Mouse (Mus musculus) myocyte (in vitro differentiated cells): ENCODE data around the gene Tmem210. TPM values are rescaled to one million over a fixed set of nuclear protein-coding genes. Genes with fewer than 3 reads are reported as not detected.
A peak's percentile ranks its signal among the peaks of the same experiment; 100 is the strongest.

Experiments used
- H3K27me3 ChIP-seq: one replicate; pipeline ENCODE4 v1.6.1; 2011; ENCODE audit not compliant: control insufficient read depth, insufficient read depth, insufficient read length
- H3K36me3 ChIP-seq: one replicate; pipeline ENCODE4 v1.6.1; 2011; ENCODE audit not compliant: control insufficient read depth, insufficient read depth
- H3K4me2 ChIP-seq: one replicate; pipeline ENCODE4 v1.6.1; 2011; ENCODE audit warnings: low read depth, control low read depth
- H3K4me3 ChIP-seq: one replicate; pipeline ENCODE4 v1.5.1; 2011; ENCODE audit warnings: mild to moderate bottlenecking, control low read depth, moderate library complexity
- H3K79me2 ChIP-seq: one replicate; pipeline ENCODE4 v1.6.1; 2011; ENCODE audit not compliant: control insufficient read depth, insufficient read depth
- H3ac ChIP-seq: one replicate; pipeline ENCODE4 v1.6.1; 2011; ENCODE audit not compliant: control insufficient read depth, insufficient read length
- CEBPB ChIP-seq: IDR thresholded peaks from 2 replicates; pipeline ENCODE4 v1.6.1; 2011; ENCODE audit warnings: mild to moderate bottlenecking, moderate library complexity; ENCODE audit not compliant: poor library complexity, insufficient read depth, severe bottlenecking
- E2F4 ChIP-seq: IDR thresholded peaks from one replicate; pipeline ENCODE4 v1.6.1; 2011; ENCODE audit warnings: mild to moderate bottlenecking, control low read depth, moderate library complexity; ENCODE audit not compliant: insufficient read depth
- MAX ChIP-seq: IDR thresholded peaks from one replicate; pipeline ENCODE4 v1.6.1; 2011; ENCODE audit warnings: low read depth, mild to moderate bottlenecking, control low read depth
- MYOD1 ChIP-seq, 3 experiments: IDR thresholded peaks; one replicate each; pipeline ENCODE4 v1.6.1; 2011; ENCODE audit warnings: control low read depth in 2 of 3, low read depth in 2 of 3, mild to moderate bottlenecking in 2 of 3, moderate library complexity in 1 of 3; ENCODE audit not compliant: insufficient read length in 2 of 3, control insufficient read depth in 1 of 3
- MYOG ChIP-seq, 3 experiments: IDR thresholded peaks; one replicate each; pipeline ENCODE4 v1.6.1; 2011; ENCODE audit warnings: control low read depth in 2 of 3, low read depth in 2 of 3, mild to moderate bottlenecking in 2 of 3; ENCODE audit not compliant: insufficient read length in 2 of 3, control insufficient read depth in 1 of 3, insufficient read depth in 1 of 3
- POLR2A ChIP-seq: IDR thresholded peaks from one replicate; pipeline ENCODE4 v1.6.1; 2011; ENCODE audit warnings: low read depth, mild to moderate bottlenecking, control low read depth, moderate library complexity; ENCODE audit not compliant: insufficient read length
- POLR2AphosphoS2 ChIP-seq: IDR thresholded peaks from one replicate; pipeline ENCODE4 v1.6.1; 2011; ENCODE audit warnings: low read depth, control low read depth; ENCODE audit not compliant: insufficient read length
- REST ChIP-seq: IDR thresholded peaks from one replicate; pipeline ENCODE4 v1.6.1; 2011; ENCODE audit warnings: mild to moderate bottlenecking, control low read depth, moderate library complexity; ENCODE audit not compliant: insufficient read depth, insufficient read length
- SRF ChIP-seq: IDR thresholded peaks from one replicate; pipeline ENCODE4 v1.6.1; 2011; ENCODE audit warnings: low read depth; ENCODE audit not compliant: control insufficient read depth, insufficient read length
- TCF12 ChIP-seq: IDR thresholded peaks from one replicate; pipeline ENCODE4 v1.6.1; 2011; ENCODE audit warnings: mild to moderate bottlenecking, control low read depth; ENCODE audit not compliant: poor library complexity, insufficient read depth, severe bottlenecking
- TCF3 ChIP-seq: IDR thresholded peaks from one replicate; pipeline ENCODE4 v1.6.1; 2011; ENCODE audit warnings: low read depth, control low read depth; ENCODE audit not compliant: insufficient read length
- USF1 ChIP-seq: IDR thresholded peaks from one replicate; pipeline ENCODE4 v1.6.1; 2011; ENCODE audit warnings: low read depth, mild to moderate bottlenecking, control low read depth, moderate library complexity
- polyA plus RNA-seq: library from polyadenylated mRNA; unstranded; fragments of >200 nt; fragmentation: generic; extraction: Trizol; gene quantifications from one replicate; pipeline ENCODE4 v1.2.1, GENCODE M21; 2012; ENCODE audit warnings: missing spikeins

The Tmem210 gene
- polyA plus RNA-seq, 1 experiment, result 0.40 TPM

DNA sequence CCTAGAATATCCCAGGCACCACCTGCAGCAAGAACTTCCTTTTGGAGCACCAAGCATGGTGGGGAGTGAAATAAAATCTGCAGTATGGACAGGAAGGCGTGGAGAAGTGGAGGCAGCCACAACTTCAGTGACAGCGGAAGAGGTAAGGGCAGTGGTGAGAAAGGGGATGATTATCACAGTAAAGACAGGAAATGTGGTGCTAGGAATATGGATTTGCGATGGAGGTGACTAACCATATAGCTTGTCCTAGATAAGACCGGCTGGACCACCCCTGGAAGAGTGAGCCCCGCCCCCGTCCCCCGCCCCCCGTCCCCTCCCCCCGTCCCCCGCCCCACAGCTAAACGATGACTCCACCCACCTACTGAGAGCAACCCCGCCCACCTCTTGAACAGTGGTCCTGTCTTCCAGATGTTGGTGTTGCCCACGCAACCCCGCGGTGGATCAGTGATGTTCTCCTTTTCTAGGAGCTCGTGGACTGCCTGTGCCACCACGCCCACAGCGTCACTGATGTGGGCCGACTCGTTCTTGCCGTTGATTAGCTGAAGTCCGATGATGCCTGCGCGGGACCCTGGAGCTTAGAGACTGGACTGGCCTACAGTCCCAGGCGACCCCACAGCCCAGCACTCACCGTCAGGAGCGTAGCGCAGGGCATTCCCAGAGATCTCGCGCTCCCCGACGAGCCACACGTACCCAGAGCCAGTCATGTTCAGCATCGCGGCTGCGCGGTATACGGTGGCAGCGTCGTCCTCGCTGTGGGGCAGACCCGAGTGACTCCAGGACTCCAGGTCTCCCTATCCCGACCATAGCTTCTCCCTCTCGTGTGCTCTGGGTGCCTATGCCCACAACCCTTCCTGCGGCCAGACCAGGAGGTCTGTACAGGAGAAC is 17.0 kb downstream of the Tmem210 start:
- Histone ChIP-seq H3K36me3 (no peaks in the 10 kb centered on the region), H3K27me3 (peaks cover 43% of the 10 kb centered on the region), H3K79me2 (no peaks in the 10 kb centered on the region), H3K4me2 (peak overlapping the region; percentile 60), H3K4me3 (no peak overlapping the region), H3ac (no peak overlapping the region)
- TF ChIP-seq CEBPB, result no peak

DNA sequence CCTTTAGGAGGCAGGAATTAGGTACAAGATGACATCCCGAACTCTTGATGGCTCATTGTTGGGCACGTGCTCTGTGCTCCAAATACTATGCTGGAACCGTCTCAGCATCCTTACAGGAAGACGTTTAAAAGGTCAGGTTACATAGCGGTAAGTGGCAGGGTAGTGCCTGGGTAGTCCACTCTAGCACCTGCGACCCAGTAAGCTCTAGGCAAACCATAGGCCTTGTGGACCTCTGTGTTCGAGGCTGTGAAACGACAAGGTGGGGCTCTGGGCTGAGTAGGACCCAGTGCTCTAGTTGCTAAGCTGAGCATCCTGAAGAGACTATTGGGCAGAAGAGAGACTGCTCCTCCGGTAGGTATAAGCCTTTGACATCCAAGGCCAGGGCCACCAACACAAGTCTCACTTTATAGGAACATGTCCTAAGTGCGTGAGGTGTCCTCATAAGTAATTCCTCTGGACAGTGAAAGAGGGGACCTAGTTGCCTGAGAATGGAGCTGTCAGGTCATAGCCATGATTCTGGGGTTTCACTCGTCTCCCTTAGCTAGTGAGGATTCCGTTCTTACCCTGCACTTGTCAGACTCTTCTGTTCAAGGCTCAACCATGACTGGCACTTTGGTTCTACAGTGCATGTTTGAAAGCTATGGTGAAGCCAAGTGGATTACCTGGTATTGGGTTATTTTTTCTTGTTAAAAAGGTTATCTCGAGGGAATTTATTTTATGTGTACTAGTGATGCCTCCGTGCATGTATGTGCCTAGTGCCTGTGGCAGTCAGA is 17.8 kb downstream of the Tmem210 start:
- H3K79me2 ChIP-seq, result no peaks in the 10 kb centered on the region
- H3K36me3 ChIP-seq, result no peaks in the 10 kb centered on the region
- no peak overlapping the region for H3ac ChIP-seq
- no peak for TF ChIP-seq E2F4
- TF ChIP-seq MYOD1 (IDR thresholded peaks at IDR 0.05; ENCODE audit: control insufficient read depth in 1 of 3, insufficient read length in 2 of 3, low read depth in 2 of 3), result no peak
- TF ChIP-seq REST, result no peak
- TF ChIP-seq CEBPB, result no peak
- no peak for TF ChIP-seq USF1
- no peak for TF ChIP-seq TCF3
- no peak for TF ChIP-seq POLR2A
- no peak for TF ChIP-seq SRF
- no peak for TF ChIP-seq TCF12
- no peak for TF ChIP-seq MYOG (IDR thresholded peaks at IDR 0.05; ENCODE audit: control insufficient read depth in 1 of 3, insufficient read depth in 1 of 3, insufficient read length in 2 of 3, low read depth in 2 of 3)
- no peak for TF ChIP-seq POLR2AphosphoS2
- no peak for TF ChIP-seq MAX
- H3K4me2 ChIP-seq, result peak overlapping the region; percentile 60
- peaks cover 51% of the 10 kb centered on the region for H3K27me3 ChIP-seq
- no peak overlapping the region for H3K4me3 ChIP-seq

DNA sequence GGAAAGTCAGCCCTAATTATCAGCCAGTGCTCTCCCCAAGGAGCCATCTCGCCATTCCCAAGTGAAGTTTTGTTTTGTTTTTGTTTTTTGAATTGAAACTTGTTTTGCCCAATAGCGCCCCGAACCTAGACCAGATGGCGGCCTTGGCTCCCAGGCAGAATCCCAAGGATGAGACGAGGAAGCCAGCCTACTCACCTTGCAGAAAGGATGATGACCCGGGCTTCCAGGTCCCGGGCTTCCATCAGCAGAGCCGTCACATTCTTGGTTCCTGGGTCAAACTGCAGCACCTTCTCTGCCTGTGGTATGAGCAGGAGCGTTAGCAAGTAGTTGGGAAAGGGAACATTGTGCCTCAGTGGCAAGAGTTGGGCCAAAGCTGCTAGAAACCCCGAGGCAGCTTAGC is 22.2 kb downstream of the Tmem210 start:
- peaks cover 57% of the 10 kb centered on the region for H3K27me3 ChIP-seq
- H3ac ChIP-seq, result no peak overlapping the region
- H3K79me2 ChIP-seq, result no peaks in the 10 kb centered on the region
- TF ChIP-seq REST (no peak), TCF12 (no peak), USF1 (no peak), MYOG (IDR thresholded peaks at IDR 0.05; ENCODE audit: control insufficient read depth in 1 of 3, insufficient read depth in 1 of 3, insufficient read length in 2 of 3, low read depth in 2 of 3) (no peak), CEBPB (no peak), MYOD1 (IDR thresholded peaks at IDR 0.05; ENCODE audit: control insufficient read depth in 1 of 3, insufficient read length in 2 of 3, low read depth in 2 of 3) (no peak), SRF (no peak), POLR2A (no peak), POLR2AphosphoS2 (no peak), E2F4 (no peak), MAX (no peak), TCF3 (no peak)
- no peak overlapping the region for H3K4me3 ChIP-seq
- no peaks in the 10 kb centered on the region for H3K36me3 ChIP-seq
- no peak overlapping the region for H3K4me2 ChIP-seq

DNA sequence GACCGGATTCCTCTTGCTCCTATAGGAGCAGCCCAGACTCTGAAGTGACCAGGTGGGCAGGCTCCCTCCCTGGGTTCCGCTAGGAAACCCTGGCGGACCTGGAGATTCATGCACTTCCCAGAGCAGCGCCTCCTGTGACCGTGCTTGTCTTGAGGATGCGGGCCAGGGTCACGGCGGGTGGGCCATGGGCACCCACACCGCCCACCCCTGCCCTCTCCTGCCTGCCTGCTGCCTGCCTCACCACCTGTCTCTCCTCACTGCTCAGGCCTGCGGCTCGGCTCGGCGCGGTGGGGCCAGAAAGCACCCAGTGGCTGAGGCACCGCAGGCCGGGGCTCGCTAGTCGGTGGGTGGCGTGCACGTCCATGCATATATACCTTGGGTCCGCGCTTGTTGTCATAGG is 23.0 kb downstream of the Tmem210 start:
- H3K79me2 ChIP-seq, result no peaks in the 10 kb centered on the region
- peaks cover 50% of the 10 kb centered on the region for H3K27me3 ChIP-seq
- no peak overlapping the region for H3K4me3 ChIP-seq
- TF ChIP-seq MYOG (IDR thresholded peaks at IDR 0.05; ENCODE audit: control insufficient read depth in 1 of 3, insufficient read depth in 1 of 3, insufficient read length in 2 of 3, low read depth in 2 of 3), result no peak
- peak in 1 of 3 experiments; percentile 37 for TF ChIP-seq MYOD1 (IDR thresholded peaks at IDR 0.05; ENCODE audit: control insufficient read depth in 1 of 3, insufficient read length in 2 of 3, low read depth in 2 of 3)
- peak overlapping the region; percentile 12 for H3K4me2 ChIP-seq
- H3ac ChIP-seq, result no peak overlapping the region
- H3K36me3 ChIP-seq, result no peaks in the 10 kb centered on the region

GRCm38 (mm10) chr2:25311491-25311891 is 23.5 kb downstream of the Tmem210 start:
- H3K4me2 ChIP-seq, result peak overlapping the region; percentile 12
- no peak overlapping the region for H3K4me3 ChIP-seq
- H3K27me3 ChIP-seq, result peaks cover 54% of the 10 kb centered on the region
- H3ac ChIP-seq, result no peak overlapping the region
- H3K79me2 ChIP-seq, result no peaks in the 10 kb centered on the region
- no peaks in the 10 kb centered on the region for H3K36me3 ChIP-seq
- TF ChIP-seq MYOG (IDR thresholded peaks at IDR 0.05; ENCODE audit: control insufficient read depth in 1 of 3, insufficient read depth in 1 of 3, insufficient read length in 2 of 3, low read depth in 2 of 3), result peak in 1 of 3 experiments; percentile 62
- no peak for TF ChIP-seq POLR2AphosphoS2
- peak in 1 of 3 experiments; percentile 69 for TF ChIP-seq MYOD1 (IDR thresholded peaks at IDR 0.05; ENCODE audit: control insufficient read depth in 1 of 3, insufficient read length in 2 of 3, low read depth in 2 of 3)
- no peak for TF ChIP-seq REST
- TF ChIP-seq SRF, result no peak
